Mouse (Mus musculus): ENCODE measurements around the gene D17H6S53E.

The D17H6S53E gene

DNA sequence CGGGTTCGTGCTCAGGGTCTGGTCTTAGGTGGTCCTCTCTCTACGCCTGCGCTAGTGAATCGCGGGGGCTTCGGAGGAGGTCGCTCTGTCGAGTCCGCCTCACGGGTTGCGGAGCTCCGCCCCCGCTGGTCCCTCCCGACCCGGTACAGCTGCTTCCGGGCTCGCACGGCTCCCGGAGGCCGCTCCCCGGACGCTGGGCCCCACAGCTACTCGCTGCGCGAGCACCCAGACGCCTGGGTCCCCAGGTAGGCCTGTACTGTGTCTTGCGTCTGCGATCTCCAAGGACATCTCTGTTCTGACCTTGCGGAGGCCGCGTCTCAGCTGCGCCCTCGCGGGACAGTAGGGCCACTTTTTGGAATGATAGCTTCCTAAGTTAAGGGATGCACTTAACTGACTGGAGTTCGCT, at the start of gene D17H6S53E:
Gene D17H6S53E, plus strand, starts transcription at position 168 of the 406 bp plus-strand sequence.
- DNase-seq (ENCODE audit: low spot score in 2 of 2), result peak; percentile 79 to 81

DNA sequence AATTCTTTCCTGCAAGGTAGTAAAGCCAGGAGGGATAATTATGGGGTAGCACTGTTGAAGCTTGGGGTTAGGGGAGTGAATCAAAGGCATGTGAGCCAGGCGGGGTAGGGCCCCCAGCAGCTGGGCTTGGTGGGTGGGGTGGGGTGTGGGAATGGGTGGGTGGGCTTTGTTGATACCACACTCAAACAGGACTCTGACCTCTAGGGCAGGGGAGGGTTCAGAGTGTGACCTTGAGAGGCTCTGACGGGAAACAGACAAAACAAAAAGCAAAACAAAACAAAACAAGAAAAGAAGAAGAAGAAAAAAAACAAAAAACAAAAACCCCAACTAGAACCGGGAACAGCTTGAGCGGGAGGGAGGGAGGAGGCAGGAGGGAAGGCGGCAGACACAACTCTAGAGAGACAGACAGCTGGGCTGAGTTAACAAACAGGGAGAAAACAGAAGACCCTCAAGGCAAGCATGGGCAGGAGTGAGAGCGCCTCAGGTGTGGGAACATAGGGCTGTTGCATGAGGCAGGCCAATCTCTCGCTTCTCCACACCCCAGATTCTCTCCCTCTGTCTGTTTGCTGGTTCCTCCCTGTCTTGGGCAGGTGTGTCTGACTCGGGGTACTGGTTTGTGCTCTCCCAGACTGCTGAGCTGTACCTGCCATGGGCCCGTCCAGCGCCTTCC, 49.5 kb upstream of the D17H6S53E start, which contains the start of gene Ly6g6e:
Gene Ly6g6e, plus strand, starts transcription at position 396 of the 670 bp plus-strand sequence.
- DNase-seq (ENCODE audit: low spot score in 2 of 2), result no peak

DNA sequence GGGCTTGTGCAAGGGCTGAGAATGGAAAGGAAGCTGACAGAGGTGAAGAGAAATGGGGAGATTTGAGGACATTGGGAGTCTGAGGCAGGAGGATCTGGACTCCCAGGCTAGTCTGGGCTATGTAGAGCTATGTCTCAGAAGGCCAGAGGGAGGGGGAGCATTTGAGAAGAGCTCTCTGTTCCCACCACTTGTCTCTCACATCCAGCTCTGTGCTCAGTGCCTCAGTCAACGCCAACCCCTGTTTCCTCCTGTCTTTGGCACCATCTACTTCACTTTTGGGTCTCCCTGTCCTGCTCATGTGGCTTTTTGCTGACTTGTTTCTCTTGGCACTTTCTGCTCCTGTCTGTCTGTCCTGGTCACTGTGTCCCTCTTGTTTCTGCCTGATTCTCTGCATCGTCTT, 48.9 kb upstream of the D17H6S53E start:
- DNase-seq (ENCODE audit: low spot score in 2 of 2), result no peak

DNA sequence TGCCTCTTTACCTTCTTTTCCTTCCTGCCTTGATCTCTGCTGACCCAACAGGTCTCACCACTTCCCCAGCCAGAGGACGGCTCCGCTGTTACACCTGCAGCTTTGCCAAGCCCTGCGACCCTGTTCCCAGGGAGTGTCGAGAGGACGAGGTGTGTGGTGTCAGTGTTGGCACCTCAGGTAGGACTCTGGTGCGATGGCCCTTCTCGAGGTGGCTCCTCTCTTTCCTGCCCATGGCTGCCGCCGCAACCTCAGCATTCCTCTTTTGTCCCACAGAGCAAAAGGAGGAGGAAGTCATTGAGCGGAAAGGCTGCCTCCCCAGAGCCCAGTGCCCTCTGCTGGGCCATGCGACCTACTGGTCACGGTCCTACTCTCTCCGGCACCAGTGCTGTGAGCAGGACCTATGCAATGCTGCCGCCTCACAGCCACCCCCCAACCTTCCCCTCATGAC, 48.4 kb upstream of the D17H6S53E start, which contains the start of gene Ly6g6d:
Gene Ly6g6d, minus strand, starts transcription at position 280 of the 448 bp plus-strand sequence.
- peak in 1 of 2 experiments; percentile 26 for DNase-seq (ENCODE audit: low spot score in 2 of 2)

DNA sequence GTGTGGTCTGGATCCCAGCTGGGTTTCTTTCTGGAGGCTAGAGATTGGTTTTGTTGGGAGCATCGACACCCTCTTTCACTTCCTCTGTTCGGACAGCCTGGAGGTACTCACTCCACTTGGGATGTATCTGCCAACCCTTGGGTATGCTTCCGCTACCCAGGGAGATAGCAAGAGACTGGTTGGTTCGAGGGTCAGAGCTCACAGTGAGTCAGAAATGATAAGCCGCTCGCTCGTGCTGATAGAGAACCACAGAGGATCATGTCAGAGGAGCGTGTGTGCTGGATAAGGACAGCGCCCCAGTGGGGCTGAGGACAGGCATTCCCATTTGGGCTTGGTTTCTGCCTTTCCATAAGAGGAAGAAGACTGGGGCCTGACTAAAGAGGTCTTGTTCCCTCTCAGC, 46.4 kb upstream of the D17H6S53E start:
- DNase-seq (ENCODE audit: low spot score in 2 of 2), result peak; percentile 20 to 41

DNA sequence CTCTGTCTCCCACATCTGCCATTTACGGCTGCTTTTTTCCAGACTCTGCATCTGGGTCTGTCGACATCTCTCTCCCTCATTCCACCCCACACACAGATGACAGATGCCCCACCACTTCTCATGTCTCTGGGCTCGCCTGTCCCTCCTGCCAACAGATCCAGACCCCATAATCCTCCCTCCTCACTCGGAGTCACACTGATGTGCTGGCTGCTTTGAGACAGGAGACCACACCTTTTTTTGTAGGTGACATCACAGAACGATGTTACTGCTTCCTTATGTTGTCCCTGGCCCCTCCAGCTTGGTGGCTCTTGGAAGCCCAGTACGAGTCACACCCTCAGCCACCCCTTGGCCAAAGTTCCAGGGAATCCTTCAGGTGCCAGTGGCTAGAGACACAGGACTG, 45.9 kb upstream of the D17H6S53E start:
- no peak for DNase-seq (ENCODE audit: low spot score in 2 of 2)

DNA sequence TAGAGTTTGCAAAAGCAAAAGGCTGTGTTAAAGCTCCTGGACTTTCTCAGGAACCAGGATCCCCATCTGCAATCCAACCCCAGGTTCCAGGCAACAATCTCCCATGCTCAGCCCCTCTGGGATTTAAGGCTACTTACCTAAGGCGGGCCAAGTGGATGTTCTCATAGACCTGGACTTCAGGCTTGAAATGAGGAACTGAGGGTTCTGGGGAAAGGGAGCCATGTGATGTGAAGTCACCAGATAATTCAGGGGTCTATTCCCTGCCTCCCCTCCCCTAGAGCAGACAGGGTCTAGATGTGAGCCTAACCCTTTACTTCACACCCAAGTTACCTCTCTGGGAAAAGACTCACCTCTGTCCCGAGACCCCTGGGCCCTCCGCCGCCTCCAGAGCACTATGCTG, 45.5 kb upstream of the D17H6S53E start:
- DNase-seq (ENCODE audit: low spot score in 2 of 2), result no peak

DNA sequence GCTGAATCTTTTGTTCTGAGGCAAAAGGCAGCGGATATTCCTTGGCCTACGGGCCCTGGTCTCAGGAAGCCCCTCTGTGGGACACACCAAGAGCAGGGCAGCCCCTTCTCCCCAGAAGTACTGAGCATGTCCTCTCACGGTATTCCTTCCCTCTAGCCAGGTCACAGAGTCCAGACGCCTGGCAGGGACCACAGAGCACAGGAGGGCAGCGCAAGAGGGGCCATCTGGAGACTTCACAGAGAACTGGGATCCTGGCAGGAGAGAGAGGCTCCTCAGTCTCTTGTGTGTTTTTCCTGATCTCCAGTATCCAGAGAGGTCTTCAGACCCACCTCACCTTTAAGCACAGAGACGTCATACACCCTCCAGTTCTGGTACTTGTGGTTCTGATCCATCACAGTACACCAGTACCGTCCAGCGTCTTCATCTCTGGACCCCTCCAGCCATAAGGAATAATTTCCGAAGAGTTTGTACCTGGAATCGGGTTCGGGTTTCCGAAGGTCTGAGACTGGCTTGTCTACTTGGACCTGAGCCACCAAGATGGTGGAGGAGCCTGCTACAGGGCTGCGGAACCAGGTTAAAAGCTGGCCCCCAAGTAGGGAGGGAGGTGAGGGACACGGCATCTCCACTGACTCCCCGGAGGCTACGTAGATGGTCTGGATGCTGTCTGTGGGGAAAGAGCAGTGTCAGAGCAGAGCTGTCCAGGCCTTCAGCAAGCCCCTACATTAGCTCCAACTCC, 43.2 kb upstream of the D17H6S53E start:
- no peak for DNase-seq (ENCODE audit: low spot score in 2 of 2)

DNA sequence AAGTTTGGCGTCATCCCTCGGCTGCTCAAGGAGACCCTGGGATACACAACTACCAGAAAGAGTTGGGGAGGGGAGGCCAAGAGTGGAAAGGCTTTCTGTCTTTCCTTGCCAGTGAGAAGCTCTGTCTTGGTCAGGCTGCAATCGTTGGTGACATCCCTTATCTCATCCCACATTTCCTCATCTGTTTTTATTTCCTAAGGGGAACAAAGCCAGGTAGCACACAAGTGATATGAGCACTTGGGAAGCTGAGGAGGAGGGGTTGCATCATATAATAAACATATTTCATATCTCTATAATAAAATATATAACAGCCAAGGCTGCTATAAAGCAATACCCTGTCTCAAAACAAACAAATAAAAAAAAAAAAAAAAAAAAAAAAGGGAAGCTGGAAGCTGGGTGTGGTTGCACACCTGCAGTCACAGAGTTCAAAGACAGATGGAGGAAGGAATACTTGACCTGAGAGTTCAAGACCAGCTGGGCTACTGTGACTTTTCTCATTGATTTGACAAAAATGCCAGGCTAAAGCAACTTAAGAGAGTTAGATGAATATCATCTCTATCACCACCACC, 42.2 kb upstream of the D17H6S53E start:
- no peak for DNase-seq (ENCODE audit: low spot score in 2 of 2)

DNA sequence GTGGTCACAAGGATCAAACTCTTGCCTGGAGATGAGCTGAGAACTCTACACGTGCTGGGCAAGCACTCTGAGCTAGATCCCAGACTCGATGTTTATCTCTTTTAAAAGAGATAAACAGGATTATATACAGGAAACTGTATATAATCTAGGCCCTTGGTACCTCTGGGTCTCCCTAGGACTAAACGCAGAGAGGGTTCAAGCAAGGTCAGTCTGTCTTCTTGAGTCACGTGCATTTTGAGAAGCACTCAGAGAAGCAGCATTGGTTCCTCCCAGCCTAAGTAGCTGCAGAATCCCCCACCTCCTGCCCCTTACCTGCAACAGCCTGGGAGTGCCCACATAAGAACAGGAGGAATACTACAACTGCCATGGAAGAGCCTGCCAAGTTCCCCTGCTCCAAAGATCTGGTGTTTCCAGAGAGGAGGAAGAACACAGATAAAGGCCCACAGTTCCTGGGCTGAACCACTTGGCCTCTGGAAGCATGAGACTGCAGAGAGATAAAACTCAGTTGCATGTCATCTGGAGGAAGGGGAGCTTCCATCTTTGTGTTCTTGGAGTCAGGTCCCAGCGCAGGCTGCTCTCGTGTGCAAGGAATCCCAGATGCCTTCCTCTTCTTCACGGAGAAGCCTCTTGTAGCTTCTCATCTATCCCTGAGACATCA, 40.8 kb upstream of the D17H6S53E start, which contains the start of gene Ly6g6f:
Gene Ly6g6f, minus strand, starts transcription at position 403 of the 658 bp plus-strand sequence.
- no peak for DNase-seq (ENCODE audit: low spot score in 2 of 2)

DNA sequence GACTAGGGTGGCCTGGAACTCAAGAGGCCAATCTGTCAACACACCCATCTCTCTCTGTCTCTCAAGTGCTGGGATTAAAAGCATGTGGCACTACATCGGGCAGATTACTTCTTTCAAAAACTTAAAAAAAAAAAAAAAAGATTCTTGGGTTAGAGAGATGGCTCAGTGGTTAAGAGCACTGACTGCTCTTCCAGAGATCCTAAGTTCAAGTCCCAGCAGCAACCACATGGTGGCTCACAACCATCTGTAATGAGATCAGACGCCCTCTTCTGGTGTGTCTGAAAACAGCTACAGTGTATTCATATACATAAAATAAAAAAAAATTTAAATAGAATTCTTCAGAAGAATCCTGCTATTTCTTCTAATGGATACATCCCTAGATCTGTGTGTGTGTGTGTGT, 38.0 kb upstream of the D17H6S53E start:
- DNase-seq (ENCODE audit: low spot score in 2 of 2), result no peak

DNA sequence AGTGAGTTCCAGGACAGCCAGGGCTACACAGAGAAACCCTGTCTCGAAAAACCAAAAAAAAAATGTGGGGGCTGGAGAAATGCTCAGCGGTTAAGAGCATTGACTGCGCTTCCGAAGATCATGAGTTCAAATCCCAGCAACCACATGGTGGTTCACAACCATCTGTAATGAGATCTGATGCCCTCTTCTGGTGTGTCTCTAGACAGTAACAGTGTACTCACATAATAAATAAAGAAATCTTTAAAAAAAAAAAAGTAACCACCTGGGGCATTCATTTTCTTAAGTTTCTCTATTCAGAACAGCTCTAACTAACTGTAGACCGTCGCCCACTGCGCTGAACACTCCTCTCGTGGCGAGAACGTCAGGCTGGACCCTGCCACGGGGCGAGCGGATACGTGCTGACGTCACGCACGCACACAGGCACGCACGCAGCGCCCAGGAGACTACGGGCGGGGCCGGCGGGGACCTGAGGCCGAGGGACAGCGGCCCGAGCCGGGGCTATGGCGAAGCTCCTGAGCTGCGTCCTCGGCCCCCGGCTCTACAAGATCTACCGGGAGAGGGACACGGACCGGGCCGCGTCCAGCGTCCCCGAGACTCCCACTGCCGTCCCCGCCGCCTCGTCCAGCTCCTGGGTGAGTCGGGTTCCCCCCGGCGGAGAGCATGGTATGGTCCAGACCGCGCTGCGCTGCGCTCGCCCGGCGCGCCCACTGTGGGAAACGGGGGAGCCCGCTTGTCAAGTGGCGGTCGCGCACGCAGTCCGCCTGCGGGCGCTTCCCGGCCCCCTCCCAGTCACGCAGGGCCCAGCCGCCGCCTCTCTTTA, 37.1 kb upstream of the D17H6S53E start, which contains the start of gene Abhd16a:
Gene Abhd16a, plus strand, starts transcription at position 439 of the 820 bp plus-strand sequence.
- peak; percentile 94 for DNase-seq (ENCODE audit: low spot score in 2 of 2)

DNA sequence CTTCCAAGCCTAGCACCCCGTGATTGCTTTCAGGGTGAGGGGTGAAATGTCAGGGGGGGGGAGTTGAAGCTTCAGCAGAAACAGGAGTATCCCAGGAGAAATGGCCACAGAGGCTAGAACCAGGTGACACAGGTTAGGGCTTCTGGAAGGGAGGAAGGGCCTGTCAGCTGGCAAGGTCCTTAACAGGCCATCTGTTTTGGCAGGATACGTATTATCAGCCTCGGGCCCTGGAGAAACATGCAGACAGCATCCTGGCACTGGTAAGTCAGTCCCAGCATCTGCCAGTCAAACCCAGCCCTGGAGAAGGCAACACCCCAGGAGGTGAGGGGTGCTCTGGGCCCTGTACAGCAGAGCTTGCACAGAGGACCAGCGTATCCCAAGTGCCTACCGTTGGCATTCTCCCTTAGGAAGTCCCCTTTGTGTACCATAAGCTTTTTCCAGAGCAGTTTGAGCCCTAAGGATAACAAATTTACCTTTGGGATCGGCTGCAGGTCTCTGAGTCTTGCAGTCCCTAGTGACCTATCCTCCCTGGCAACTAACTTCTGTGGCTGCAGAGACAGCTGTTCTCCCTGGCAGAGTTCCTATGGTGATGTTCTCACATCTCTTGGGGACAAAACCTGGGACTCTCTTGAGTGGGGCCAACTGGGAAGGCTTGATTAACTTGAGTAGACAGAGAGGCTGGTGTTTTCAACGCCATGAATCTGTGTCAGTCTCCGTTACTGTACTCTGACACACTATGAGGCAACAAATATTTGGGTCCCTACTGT, 35.8 kb upstream of the D17H6S53E start:
- DNase-seq (ENCODE audit: low spot score in 2 of 2), result peak; percentile 51 to 61

DNA sequence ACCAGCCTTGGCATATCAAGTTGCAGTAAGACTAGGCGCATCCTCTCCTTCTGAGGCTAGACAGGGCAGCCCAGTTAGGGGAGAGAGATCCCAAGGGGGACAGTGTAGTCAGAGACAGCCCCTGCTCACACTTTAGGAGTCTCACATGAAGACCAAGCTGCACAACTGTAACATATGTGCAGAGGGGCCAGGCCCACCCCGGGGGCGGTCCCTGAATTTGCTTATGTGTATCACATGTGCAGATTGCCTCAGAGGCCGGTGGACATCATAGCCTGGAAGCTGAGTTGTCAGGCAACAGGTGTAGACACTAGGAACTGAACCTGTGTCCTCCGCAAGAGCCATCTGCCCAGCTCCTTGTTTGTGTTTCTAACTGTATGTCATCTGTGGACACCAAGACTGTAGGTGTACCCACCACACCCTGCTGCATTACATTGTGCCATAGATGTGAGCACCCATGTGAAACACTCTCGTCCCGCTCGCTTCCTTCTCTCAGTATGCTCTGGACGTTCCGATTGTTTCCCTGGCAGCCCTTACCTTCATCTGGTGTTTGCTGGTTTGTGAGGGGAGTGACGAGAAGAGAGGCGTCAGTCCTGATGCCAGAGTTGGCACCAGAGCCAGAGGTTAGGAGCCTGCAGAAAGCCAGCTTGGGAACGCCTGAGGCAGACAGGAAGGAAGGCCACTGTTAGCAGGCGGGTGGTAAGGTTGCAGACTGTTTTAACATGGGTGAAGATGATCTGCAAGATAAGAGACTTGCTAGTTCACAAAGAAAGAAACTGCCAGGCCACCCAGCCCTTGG, 33.6 kb upstream of the D17H6S53E start:
- DNase-seq (ENCODE audit: low spot score in 2 of 2), result no peak

DNA sequence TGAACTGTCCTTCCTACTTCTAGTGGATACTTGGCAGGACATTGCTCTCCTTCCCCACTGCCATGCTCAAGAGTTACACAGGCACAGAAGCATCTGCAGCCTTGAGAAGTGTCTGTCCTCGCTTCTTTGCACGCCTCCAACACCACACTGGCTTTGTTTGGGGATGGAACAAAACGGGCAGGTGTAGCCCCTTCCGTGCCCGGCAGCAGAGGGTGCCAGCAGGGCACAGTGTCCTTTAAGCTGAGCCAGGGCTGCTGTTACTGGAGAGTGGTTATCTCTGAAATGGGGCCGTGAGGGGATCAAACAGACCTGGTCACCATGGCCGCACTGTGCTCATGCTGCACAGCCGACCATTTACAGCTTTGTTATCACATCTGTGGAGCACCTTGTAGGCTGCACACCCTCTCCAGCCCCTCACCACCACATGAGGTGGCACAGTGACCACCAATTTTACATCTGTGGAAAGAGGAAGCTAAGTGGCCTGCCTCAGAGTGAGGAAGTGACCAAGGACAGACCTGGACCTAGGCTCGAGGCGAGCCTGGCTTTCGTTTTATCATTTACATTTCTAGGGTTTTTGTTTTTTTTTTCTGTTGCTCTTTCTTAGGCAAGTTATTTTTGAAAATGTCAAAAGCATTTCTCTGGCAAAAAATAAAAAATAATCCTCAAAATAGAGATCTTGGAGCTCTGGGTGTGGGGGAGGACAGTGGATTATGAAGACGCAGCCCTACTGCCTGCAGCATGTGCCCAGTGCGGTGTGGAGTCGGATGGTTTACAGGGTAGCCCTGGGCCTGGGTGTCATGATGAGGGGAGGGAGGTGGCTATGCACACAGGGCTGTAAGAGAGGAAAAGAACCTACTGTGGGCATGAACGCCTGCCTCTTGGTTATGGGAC, 31.5 kb upstream of the D17H6S53E start:
- DNase-seq (ENCODE audit: low spot score in 2 of 2), result no peak

DNA sequence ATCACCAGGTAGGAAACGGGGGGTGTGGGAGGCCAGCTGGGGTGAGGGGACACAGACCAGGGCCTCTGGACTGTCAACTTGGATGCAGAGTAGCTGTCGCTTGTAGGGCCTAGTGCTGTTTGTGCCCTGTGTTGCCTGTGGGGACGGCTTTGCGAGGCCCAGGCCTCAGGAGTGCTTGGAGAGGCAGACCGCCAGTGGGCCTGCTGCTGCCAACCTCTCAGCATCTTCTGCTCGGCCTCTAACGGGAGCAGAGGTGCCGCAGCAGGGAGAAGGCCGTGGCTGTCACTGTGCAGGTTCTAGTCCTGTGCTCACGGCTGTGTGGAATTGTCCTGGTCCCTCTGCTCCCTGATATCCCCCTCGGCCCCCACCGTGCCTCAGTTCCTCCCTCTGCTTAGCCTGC, 29.6 kb upstream of the D17H6S53E start:
- no peak for DNase-seq (ENCODE audit: low spot score in 2 of 2)

DNA sequence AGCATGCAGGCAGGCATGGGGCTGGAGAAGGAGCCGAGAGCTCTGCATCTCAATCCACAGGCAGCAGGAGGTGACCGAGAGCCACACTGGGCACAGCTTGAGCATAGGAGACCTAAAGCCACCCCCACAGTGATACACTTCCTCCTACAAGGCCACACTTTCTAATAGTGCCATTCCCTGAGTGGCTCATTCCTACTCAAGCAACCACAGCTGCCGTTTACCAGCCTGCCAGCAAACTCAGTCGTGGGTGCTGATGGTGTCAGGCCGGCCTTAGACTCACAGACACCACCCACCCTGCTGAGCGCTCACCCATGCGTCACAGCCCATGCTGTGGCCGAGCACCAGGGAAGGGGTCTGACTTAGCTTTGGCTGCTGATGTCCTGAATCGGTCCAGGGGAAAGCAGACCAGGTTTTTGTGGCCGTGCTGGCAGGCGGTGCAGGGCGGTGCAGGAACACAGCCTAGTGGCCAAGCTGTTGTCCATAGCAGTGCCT, 29.0 kb upstream of the D17H6S53E start:
- DNase-seq (ENCODE audit: low spot score in 2 of 2), result no peak

DNA sequence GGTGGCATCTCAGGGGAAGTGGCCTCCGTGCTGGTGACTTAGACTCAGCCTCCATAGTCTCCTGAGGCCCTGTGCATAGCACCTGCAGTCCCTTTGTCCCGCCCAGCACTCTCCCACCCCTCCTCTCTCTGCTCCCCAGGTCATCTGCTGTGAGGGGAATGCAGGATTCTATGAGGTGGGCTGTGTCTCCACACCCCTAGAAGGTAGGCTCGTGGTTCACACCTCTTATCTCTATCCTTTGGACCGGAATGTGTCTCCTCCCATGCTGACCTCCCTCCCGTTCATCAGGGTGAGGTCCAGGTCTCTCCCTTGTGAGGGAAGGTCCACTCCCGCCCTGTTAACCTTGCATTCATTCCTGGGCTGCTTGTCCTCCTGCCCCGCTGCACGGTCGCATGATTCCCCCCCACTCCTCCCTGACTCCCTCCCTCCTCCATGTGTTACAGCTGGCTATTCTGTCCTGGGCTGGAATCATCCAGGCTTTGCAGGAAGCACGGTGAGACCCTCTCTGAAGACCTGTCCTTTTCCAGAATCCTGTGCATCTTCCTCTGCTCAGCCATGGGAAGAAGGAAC, 25.9 kb upstream of the D17H6S53E start:
- DNase-seq (ENCODE audit: low spot score in 2 of 2), result no peak
